Mouse (Mus musculus): ENCODE data around the gene Crot. TPM values are rescaled to one million over a fixed set of nuclear protein-coding genes. Genes with fewer than 3 reads are reported as not detected.
"Not testable (repeated sequence)": the region's sequence is repeated elsewhere in the genome, so short reads cannot be mapped to it uniquely, and the experiment has no call there.

The Crot gene
- polyA plus RNA-seq, 1 experiment from 2014 or later: 23.6 TPM

DNA sequence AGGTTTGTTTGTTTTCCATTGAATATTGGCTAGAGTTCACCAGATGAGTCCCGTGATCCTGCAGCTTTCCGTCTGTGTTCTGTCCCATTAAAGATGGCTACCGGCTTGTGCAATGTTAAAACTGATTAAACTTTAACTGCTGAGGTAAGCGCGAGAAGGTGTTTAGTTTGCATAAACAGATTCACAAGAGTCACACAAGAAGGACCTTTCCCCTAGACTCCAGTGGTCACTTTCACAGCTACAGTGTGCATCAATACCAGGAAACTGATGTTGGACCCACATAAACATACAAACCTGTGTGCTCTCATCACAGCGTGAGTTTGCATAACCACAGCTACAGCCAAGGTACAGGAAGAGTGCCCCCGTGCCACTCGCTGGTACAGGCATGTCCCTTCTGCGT is 37.4 kb upstream of the Crot start:
- H3K4me3 ChIP-seq (ENCODE audit: low read length): no peak overlapping the region
- H3K4me2 ChIP-seq (ENCODE audit: low read length): no peak overlapping the region
- ATAC-seq: no peak
- H3K4me1 ChIP-seq (ENCODE audit: control insufficient read depth, insufficient read depth, low read depth, low read length): no peaks in the 10 kb centered on the region
- H3K27me3 ChIP-seq (replicated peaks; ENCODE audit: control insufficient read depth, insufficient read depth, low read length): no peaks in the 10 kb centered on the region
- no peaks in the 10 kb centered on the region for H3K36me3 ChIP-seq (ENCODE audit: control insufficient read depth, insufficient read depth, low read length)
- no peaks in the 10 kb centered on the region for H3K9me3 ChIP-seq (ENCODE audit: control insufficient read depth, low read length)
- WGBS: 89% methylated on average over 9 of the region's 9 CpGs
- H3K27ac ChIP-seq (ENCODE audit: low read depth, low read length): no peak overlapping the region
- H3K9ac ChIP-seq (ENCODE audit: low read depth, low read length): no peak overlapping the region

DNA sequence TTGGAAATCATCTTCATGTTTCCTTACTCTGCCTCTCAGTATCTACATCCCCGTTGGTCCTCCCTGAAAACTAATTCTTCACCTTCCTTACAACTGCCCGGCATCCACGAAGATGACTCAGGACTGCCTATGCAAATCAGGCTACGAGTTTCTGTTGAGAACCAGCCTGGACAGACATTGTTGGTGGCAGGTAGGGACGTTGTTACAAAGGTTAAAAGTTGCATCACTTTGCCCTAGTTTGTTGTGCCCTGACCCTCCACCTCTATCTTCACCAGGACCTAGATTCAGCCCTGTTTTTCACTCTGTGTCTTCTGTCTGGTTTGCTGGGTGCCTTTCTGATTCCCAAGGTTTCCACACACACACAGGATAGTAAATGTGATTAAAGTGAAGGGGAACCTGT is 36.7 kb upstream of the Crot start:
- Histone ChIP-seq H3K36me3 (ENCODE audit: control insufficient read depth, insufficient read depth, low read length) (no peaks in the 10 kb centered on the region), H3K9me3 (ENCODE audit: control insufficient read depth, low read length) (no peaks in the 10 kb centered on the region), H3K9ac (ENCODE audit: low read depth, low read length) (no peak overlapping the region), H3K4me1 (ENCODE audit: control insufficient read depth, insufficient read depth, low read depth, low read length) (no peaks in the 10 kb centered on the region), H3K4me2 (ENCODE audit: low read length) (no peak overlapping the region), H3K27ac (ENCODE audit: low read depth, low read length) (no peak overlapping the region), H3K27me3 (replicated peaks; ENCODE audit: control insufficient read depth, insufficient read depth, low read length) (no peaks in the 10 kb centered on the region), H3K4me3 (ENCODE audit: low read length) (no peak overlapping the region)
- ATAC-seq: no peak
- 91% methylated on average over 5 of the region's 5 CpGs for WGBS

GRCm38 (mm10) chr5:9032641-9033040 is 35.5 kb upstream of the Crot start:
- Histone ChIP-seq H3K27ac (ENCODE audit: low read depth, low read length) (no peak overlapping the region), H3K9ac (ENCODE audit: low read depth, low read length) (no peak overlapping the region), H3K4me1 (ENCODE audit: control insufficient read depth, insufficient read depth, low read depth, low read length) (no peaks in the 10 kb centered on the region), H3K4me3 (ENCODE audit: low read length) (no peak overlapping the region), H3K36me3 (ENCODE audit: control insufficient read depth, insufficient read depth, low read length) (no peaks in the 10 kb centered on the region), H3K4me2 (ENCODE audit: low read length) (no peak overlapping the region), H3K27me3 (replicated peaks; ENCODE audit: control insufficient read depth, insufficient read depth, low read length) (no peaks in the 10 kb centered on the region), H3K9me3 (ENCODE audit: control insufficient read depth, low read length) (no peaks in the 10 kb centered on the region)
- ATAC-seq: no peak
- WGBS: 97% methylated on average over 1 of the region's 1 CpGs

DNA sequence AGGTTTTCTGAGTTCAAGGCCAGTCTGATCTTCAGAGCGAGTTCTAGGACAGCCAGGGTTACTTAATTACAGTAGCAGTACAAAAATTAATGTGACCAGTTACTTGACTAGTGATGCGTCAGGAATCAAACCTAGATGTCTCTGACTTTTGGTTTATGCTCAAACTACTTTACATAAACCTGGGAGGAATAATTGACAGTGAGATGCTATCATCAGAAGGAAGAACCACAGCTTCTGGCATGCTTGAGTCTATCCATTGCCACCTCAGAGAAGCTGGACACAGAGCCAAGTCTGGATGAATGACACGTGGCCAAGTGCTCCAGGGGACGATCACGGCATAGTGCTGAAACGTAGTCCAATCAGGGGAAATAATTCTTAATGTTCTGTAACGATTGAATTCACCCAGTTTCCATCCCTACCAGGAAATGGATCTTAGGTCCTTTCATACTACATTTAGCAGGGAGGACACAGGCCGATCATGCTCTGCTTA is 35.0 kb upstream of the Crot start:
- no peaks in the 10 kb centered on the region for H3K36me3 ChIP-seq (ENCODE audit: control insufficient read depth, insufficient read depth, low read length)
- no peak overlapping the region for H3K4me2 ChIP-seq (ENCODE audit: low read length)
- no peaks in the 10 kb centered on the region for H3K9me3 ChIP-seq (ENCODE audit: control insufficient read depth, low read length)
- no peak overlapping the region for H3K27ac ChIP-seq (ENCODE audit: low read depth, low read length)
- no peaks in the 10 kb centered on the region for H3K27me3 ChIP-seq (replicated peaks; ENCODE audit: control insufficient read depth, insufficient read depth, low read length)
- 87% methylated on average over 8 of the region's 8 CpGs for WGBS
- no peak overlapping the region for H3K4me3 ChIP-seq (ENCODE audit: low read length)
- H3K9ac ChIP-seq (ENCODE audit: low read depth, low read length): no peak overlapping the region
- no peak for ATAC-seq
- H3K4me1 ChIP-seq (ENCODE audit: control insufficient read depth, insufficient read depth, low read depth, low read length): no peaks in the 10 kb centered on the region

DNA sequence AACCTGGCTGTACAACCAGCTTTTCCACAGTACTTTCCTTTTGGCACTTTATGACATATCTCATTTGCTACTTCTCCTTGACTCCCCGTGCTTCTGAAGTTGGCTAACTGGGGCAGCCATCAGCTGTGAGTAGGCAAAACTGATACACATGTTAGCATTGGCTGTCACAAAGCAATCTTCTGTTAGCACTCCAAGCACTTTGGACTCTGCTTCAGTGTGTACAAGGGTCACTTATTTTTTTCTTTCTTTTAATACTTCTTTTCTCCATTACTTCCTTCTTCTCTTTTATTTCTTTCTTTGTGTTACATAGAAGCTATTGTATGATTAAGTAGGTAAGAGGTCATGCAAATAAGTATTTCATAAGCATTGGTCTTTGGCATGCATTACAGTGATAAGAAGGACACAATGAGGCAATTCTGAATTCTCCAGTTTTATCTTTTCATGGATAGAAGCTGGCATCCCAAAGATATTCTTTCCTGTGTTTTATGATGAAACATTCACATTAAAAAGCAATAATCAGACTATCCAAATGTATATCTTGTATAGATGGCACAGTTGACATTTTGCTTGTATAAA is 31.2 kb upstream of the Crot start:
- 74% methylated on average over 1 of the region's 1 CpGs for WGBS

GRCm38 (mm10) chr5:9015352-9015751 is 18.2 kb upstream of the Crot start:
- no peak for ATAC-seq
- Histone ChIP-seq H3K4me1 (ENCODE audit: control insufficient read depth, insufficient read depth, low read depth, low read length) (no peaks in the 10 kb centered on the region), H3K27ac (ENCODE audit: low read depth, low read length) (no peak overlapping the region), H3K9ac (ENCODE audit: low read depth, low read length) (no peak overlapping the region), H3K27me3 (replicated peaks; ENCODE audit: control insufficient read depth, insufficient read depth, low read length) (no peaks in the 10 kb centered on the region), H3K36me3 (ENCODE audit: control insufficient read depth, insufficient read depth, low read length) (no peaks in the 10 kb centered on the region), H3K4me2 (ENCODE audit: low read length) (no peak overlapping the region), H3K9me3 (ENCODE audit: control insufficient read depth, low read length) (no peaks in the 10 kb centered on the region), H3K4me3 (ENCODE audit: low read length) (no peak overlapping the region)
- WGBS: 80% methylated on average over 3 of the region's 3 CpGs

More for the DNA sequence above, 31.2 kb upstream of the Crot start:
- Histone ChIP-seq H3K4me2 (ENCODE audit: low read length) (no peak overlapping the region), H3K9ac (ENCODE audit: low read depth, low read length) (no peak overlapping the region), H3K27ac (ENCODE audit: low read depth, low read length) (no peak overlapping the region), H3K4me1 (ENCODE audit: control insufficient read depth, insufficient read depth, low read depth, low read length) (no peaks in the 10 kb centered on the region), H3K36me3 (ENCODE audit: control insufficient read depth, insufficient read depth, low read length) (no peaks in the 10 kb centered on the region), H3K9me3 (ENCODE audit: control insufficient read depth, low read length) (no peaks in the 10 kb centered on the region), H3K4me3 (ENCODE audit: low read length) (no peak overlapping the region), H3K27me3 (replicated peaks; ENCODE audit: control insufficient read depth, insufficient read depth, low read length) (no peaks in the 10 kb centered on the region)
- no peak for ATAC-seq

DNA sequence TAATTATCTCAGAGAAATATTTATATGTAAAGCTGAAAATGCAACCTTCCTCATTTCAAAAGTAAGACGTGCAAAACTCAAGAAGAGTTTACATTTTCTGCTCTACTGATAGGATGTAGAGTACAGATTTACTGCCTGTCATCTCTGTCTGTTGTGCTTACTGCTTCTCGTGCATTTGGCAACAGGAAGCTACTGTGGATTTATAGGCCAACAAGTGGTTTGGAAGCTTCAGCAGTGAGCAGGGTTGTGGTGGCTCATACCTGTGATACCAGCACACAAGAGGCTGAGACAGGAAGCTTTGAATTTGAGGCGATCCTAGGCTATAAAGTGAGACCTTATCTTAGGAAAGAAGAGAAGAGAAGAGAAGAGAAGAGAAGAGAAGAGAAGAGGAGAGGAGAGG is 17.6 kb upstream of the Crot start:
- Histone ChIP-seq H3K4me3 (ENCODE audit: low read length) (no peak overlapping the region), H3K36me3 (ENCODE audit: control insufficient read depth, insufficient read depth, low read length) (no peaks in the 10 kb centered on the region), H3K27me3 (replicated peaks; ENCODE audit: control insufficient read depth, insufficient read depth, low read length) (no peaks in the 10 kb centered on the region), H3K4me2 (ENCODE audit: low read length) (no peak overlapping the region), H3K4me1 (ENCODE audit: control insufficient read depth, insufficient read depth, low read depth, low read length) (no peaks in the 10 kb centered on the region), H3K9ac (ENCODE audit: low read depth, low read length) (no peak overlapping the region), H3K27ac (ENCODE audit: low read depth, low read length) (no peak overlapping the region), H3K9me3 (ENCODE audit: control insufficient read depth, low read length) (no peaks in the 10 kb centered on the region)
- WGBS: 87% methylated on average over 3 of the region's 3 CpGs
- ATAC-seq: no peak

DNA sequence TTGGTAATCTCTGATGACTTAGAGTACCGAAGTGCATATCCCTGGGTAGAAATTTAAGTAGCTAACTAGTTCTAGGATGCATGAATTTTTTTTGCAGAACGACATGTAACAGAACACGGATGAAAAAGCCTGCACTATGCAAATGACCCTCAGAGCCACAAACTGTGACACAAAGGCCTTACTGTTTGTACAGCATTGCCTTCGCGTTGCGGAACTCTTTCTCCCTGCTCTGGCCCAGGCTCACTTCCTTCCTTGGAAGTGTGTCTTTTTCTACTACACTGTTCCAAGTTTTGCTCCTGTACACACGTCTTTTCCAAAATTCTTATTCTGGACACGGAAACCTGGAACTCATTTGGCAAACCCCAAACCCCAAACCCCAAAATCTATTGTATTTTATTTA is 14.2 kb upstream of the Crot start:
- Histone ChIP-seq H3K27ac (ENCODE audit: low read depth, low read length) (no peak overlapping the region), H3K27me3 (replicated peaks; ENCODE audit: control insufficient read depth, insufficient read depth, low read length) (no peaks in the 10 kb centered on the region), H3K9me3 (ENCODE audit: control insufficient read depth, low read length) (no peaks in the 10 kb centered on the region), H3K9ac (ENCODE audit: low read depth, low read length) (no peak overlapping the region), H3K4me3 (ENCODE audit: low read length) (no peak overlapping the region), H3K4me2 (ENCODE audit: low read length) (no peak overlapping the region), H3K4me1 (ENCODE audit: control insufficient read depth, insufficient read depth, low read depth, low read length) (no peaks in the 10 kb centered on the region), H3K36me3 (ENCODE audit: control insufficient read depth, insufficient read depth, low read length) (no peaks in the 10 kb centered on the region)
- WGBS: 52% methylated on average over 8 of the region's 8 CpGs
- ATAC-seq: peak; percentile 82; the same call in 1 of the 2 replicates

DNA sequence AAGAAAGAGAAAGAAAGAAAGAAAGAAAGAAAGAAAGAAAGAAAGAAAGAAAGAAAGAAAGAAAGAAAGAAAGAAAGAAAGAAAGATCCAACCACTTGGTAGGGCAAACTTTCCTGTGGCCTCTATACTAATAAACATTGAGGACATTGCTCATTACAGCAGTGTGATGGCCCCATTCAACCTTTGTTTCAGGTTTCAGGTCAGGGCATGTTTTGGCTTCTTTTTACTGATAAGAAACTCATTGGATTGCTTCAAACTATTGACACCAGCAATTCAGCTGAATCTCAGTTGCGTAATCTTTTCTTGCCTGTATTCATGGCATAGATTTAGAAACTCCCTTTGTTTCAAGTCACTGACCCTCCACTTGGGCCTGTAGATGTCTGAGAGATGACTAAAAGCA is 13.0 kb upstream of the Crot start:
- H3K4me2 ChIP-seq (ENCODE audit: low read length): no peak overlapping the region
- ATAC-seq: no peak
- H3K9me3 ChIP-seq (ENCODE audit: control insufficient read depth, low read length): no peaks in the 10 kb centered on the region
- no peak overlapping the region for H3K27ac ChIP-seq (ENCODE audit: low read depth, low read length)
- H3K27me3 ChIP-seq (replicated peaks; ENCODE audit: control insufficient read depth, insufficient read depth, low read length): no peaks in the 10 kb centered on the region
- no peak overlapping the region for H3K9ac ChIP-seq (ENCODE audit: low read depth, low read length)
- no peaks in the 10 kb centered on the region for H3K4me1 ChIP-seq (ENCODE audit: control insufficient read depth, insufficient read depth, low read depth, low read length)
- H3K4me3 ChIP-seq (ENCODE audit: low read length): no peak overlapping the region
- H3K36me3 ChIP-seq (ENCODE audit: control insufficient read depth, insufficient read depth, low read length): no peaks in the 10 kb centered on the region
- WGBS: 98% methylated on average over 1 of the region's 1 CpGs

- not testable (repeated sequence) for H3K9me3 ChIP-seq (ENCODE audit: control insufficient read depth, low read length); H3K4me1 ChIP-seq (ENCODE audit: control insufficient read depth, insufficient read depth, low read depth, low read length); H3K9ac ChIP-seq (ENCODE audit: low read depth, low read length); H3K27ac ChIP-seq (ENCODE audit: low read depth, low read length); H3K4me2 ChIP-seq (ENCODE audit: low read length); H3K36me3 ChIP-seq (ENCODE audit: control insufficient read depth, insufficient read depth, low read length); ATAC-seq; H3K4me3 ChIP-seq (ENCODE audit: low read length); H3K27me3 ChIP-seq (replicated peaks; ENCODE audit: control insufficient read depth, insufficient read depth, low read length)
- WGBS: 50% methylated on average over 3 of the region's 3 CpGs
These were observed 9.5 kb upstream of the Crot start for GRCm38 (mm10) chr5:9006585-9006984.
